Mouse (Mus musculus) thymus, adult 2 months (tissue): ENCODE data around the gene Cep135. TPM values are rescaled to one million over a fixed set of nuclear protein-coding genes. Genes with fewer than 3 reads are reported as not detected.

ENCODE experiments used
- DNase-seq: peaks from one replicate; pipeline ENCODE4 v3.0.0; 2021
- H3K27ac ChIP-seq: fragments of 200-500 bp; 2 replicates; pipeline ENCODE4 v1.5.1; 2012; ENCODE audit warnings: low read length, control low read depth; ENCODE audit not compliant: control insufficient read depth, insufficient read depth
- H3K27me3 ChIP-seq: fragments of 200-500 bp; 2 replicates; pipeline ENCODE4 v1.6.1; 2012; ENCODE audit warnings: mild to moderate bottlenecking, low read length, moderate library complexity, mixed read lengths; ENCODE audit not compliant: control insufficient read depth, insufficient read depth
- H3K36me3 ChIP-seq: fragments of 200-500 bp; 2 replicates; pipeline ENCODE4 v1.6.1; 2012; ENCODE audit warnings: mild to moderate bottlenecking, low read length, moderate library complexity; ENCODE audit not compliant: control insufficient read depth, insufficient read depth
- H3K4me1 ChIP-seq: fragments of 200-500 bp; replicated peaks from 2 replicates; pipeline ENCODE4 v1.6.1; 2012; ENCODE audit warnings: low read length; ENCODE audit not compliant: control insufficient read depth, insufficient read depth
- H3K4me3 ChIP-seq: fragments of 200-500 bp; 2 replicates; pipeline ENCODE4 v1.5.1; 2012; ENCODE audit warnings: mild to moderate bottlenecking, low read length, control low read depth, moderate library complexity; ENCODE audit not compliant: control insufficient read depth, insufficient read depth
- CTCF ChIP-seq: fragments of 200-500 bp; IDR thresholded peaks from 2 replicates; pipeline ENCODE4 v1.5.1; 2012; ENCODE audit warnings: mild to moderate bottlenecking, control low read depth, low read length, moderate library complexity, borderline replicate concordance; ENCODE audit not compliant: control insufficient read depth, poor library complexity, insufficient read depth; ENCODE audit errors: extremely low read depth
- POLR2A ChIP-seq: fragments of 200-500 bp; IDR thresholded peaks from 2 replicates; pipeline ENCODE4 v1.6.1; 2012; ENCODE audit warnings: mild to moderate bottlenecking, low read length, control low read depth, moderate library complexity; ENCODE audit not compliant: control insufficient read depth, poor library complexity, insufficient read depth; ENCODE audit errors: extremely low read depth
- WGBS: fragments of 180-500 bp; shearing (Covaris S2); methylation state at CpG from one replicate; pipeline ENCODE4 v1.1.7; 2018; 5-methylcytosine and 5-hydroxymethylcytosine counted together
- polyA plus RNA-seq: library from polyadenylated mRNA; depleted of rRNA; stranded (reverse); fragments of >200 nt; gene quantifications from 2 replicates; pipeline ENCODE4 v1.2.3, GENCODE M21; 2012

The Cep135 gene
- polyA plus RNA-seq, 1 experiment, result 2.7 TPM

GRCm38 (mm10) chr5:76577026-76577425 lies 11.5 kb upstream of the Cep135 start:
- Histone ChIP-seq H3K36me3 (no peaks in the 10 kb centered on the region), H3K27ac (no peak overlapping the region), H3K27me3 (no peaks in the 10 kb centered on the region), H3K4me1 (no peaks in the 10 kb centered on the region), H3K4me3 (no peak overlapping the region)
- 97% methylated on average over 3 of the region's 3 CpGs for WGBS
- no peak for TF ChIP-seq CTCF
- TF ChIP-seq POLR2A, result no peak
- DNase-seq, result no peak

- H3K36me3 ChIP-seq, result no peaks in the 10 kb centered on the region
- H3K4me3 ChIP-seq, result no peak overlapping the region
- TF ChIP-seq POLR2A (no peak), CTCF (no peak)
- DNase-seq, result no peak
- H3K4me1 ChIP-seq, result peaks cover 2% of the 10 kb centered on the region; the same call in 1 of the 2 replicates
- H3K27me3 ChIP-seq, result no peaks in the 10 kb centered on the region
- H3K27ac ChIP-seq, result no peak overlapping the region
- 90% methylated on average over 2 of the region's 2 CpGs for WGBS
Measured at GRCm38 (mm10) chr5:76585378-76585777, 3.1 kb upstream of the Cep135 start.

GRCm38 (mm10) chr5:76589311-76589710 lies 813 bp downstream of the Cep135 start:
- TF ChIP-seq CTCF, result no peak
- no peak for TF ChIP-seq POLR2A
- DNase-seq, result no peak
- Histone ChIP-seq H3K27ac (no peak overlapping the region), H3K4me1 (peaks cover 2% of the 10 kb centered on the region; the same call in 1 of the 2 replicates), H3K36me3 (peaks cover 19% of the 10 kb centered on the region; the same call in 1 of the 2 replicates), H3K27me3 (no peaks in the 10 kb centered on the region), H3K4me3 (peak overlapping the region; percentile 82)
- 18% methylated on average over 7 of the region's 7 CpGs for WGBS

GRCm38 (mm10) chr5:76590009-76590408 lies 1.5 kb downstream of the Cep135 start:
- H3K36me3 ChIP-seq, result peaks cover 24% of the 10 kb centered on the region

GRCm38 (mm10) chr5:76591885-76592284 lies 3.4 kb downstream of the Cep135 start:
- no peak for DNase-seq
- TF ChIP-seq CTCF (no peak), POLR2A (no peak)
- H3K36me3 ChIP-seq, result peaks cover 38% of the 10 kb centered on the region

More at GRCm38 (mm10) chr5:76590009-76590408, 1.5 kb downstream of the Cep135 start:
- Histone ChIP-seq H3K4me1 (peaks cover 2% of the 10 kb centered on the region; the same call in 1 of the 2 replicates), H3K27me3 (no peaks in the 10 kb centered on the region), H3K27ac (no peak overlapping the region), H3K4me3 (no peak overlapping the region)
- no peak for TF ChIP-seq CTCF
- TF ChIP-seq POLR2A, result no peak
- 89% methylated on average over 2 of the region's 2 CpGs for WGBS
- no peak for DNase-seq

GRCm38 (mm10) chr5:76609702-76610370 lies 21.3 kb downstream of the Cep135 start:
- no peak overlapping the region for H3K4me3 ChIP-seq
- H3K36me3 ChIP-seq, result peaks cover 59% of the 10 kb centered on the region
- no peak overlapping the region for H3K27ac ChIP-seq
- TF ChIP-seq CTCF (no peak), POLR2A (no peak)
- DNase-seq, result no peak
- H3K27me3 ChIP-seq, result no peaks in the 10 kb centered on the region
- 98% methylated on average over 8 of the region's 8 CpGs for WGBS
- H3K4me1 ChIP-seq, result no peaks in the 10 kb centered on the region

More at GRCm38 (mm10) chr5:76591885-76592284, 3.4 kb downstream of the Cep135 start:
- H3K27ac ChIP-seq, result no peak overlapping the region
- peaks cover 2% of the 10 kb centered on the region; the same call in 1 of the 2 replicates for H3K4me1 ChIP-seq
- no peaks in the 10 kb centered on the region for H3K27me3 ChIP-seq
- 93% methylated on average over 9 of the region's 9 CpGs for WGBS
- H3K4me3 ChIP-seq, result no peak overlapping the region
